Mouse (Mus musculus) CH12F3 (cell line): ENCODE results near the gene S1pr5.
"Not testable (repeated sequence)": the region's sequence is repeated elsewhere in the genome, so short reads cannot be mapped to it uniquely, and the experiment has no call there.

ENCODE experiments used
- in situ Hi-C: fragments of 300-500 bp; cut with MboI; formaldehyde crosslinking; loops from 2 replicates; pipeline ENCODE4 v1.14.3; 2020; ENCODE audit warnings: low sequenced_read_pairs

The S1pr5 gene

GRCm38 (mm10) chr9:21210821-21211220 lies 37.4 kb downstream of the S1pr5 start:
- in situ Hi-C loops: no loop called here

- in situ Hi-C loops: no loop called here
These were observed 39.6 kb downstream of the S1pr5 start for GRCm38 (mm10) chr9:21208626-21209025.

- in situ Hi-C loops: no loop called here
These were observed 41.4 kb downstream of the S1pr5 start for GRCm38 (mm10) chr9:21206848-21207247.

GRCm38 (mm10) chr9:21204528-21205272 lies 43.5 kb downstream of the S1pr5 start:
- in situ Hi-C loops: no loop called here

- in situ Hi-C loops: no loop called here
These were observed 44.1 kb downstream of the S1pr5 start for GRCm38 (mm10) chr9:21204156-21204527.

- in situ Hi-C loops: no loop called here
These were observed 49.3 kb downstream of the S1pr5 start for GRCm38 (mm10) chr9:21198960-21199359.

- in situ Hi-C loops: no loop called here
These were observed 50.3 kb downstream of the S1pr5 start for GRCm38 (mm10) chr9:21197981-21198380.

- in situ Hi-C loops: no loop called here
These were observed 51.5 kb downstream of the S1pr5 start for GRCm38 (mm10) chr9:21196521-21197433.

- in situ Hi-C loops: not testable (repeated sequence)
These were observed 52.3 kb downstream of the S1pr5 start for GRCm38 (mm10) chr9:21195736-21196505.

- in situ Hi-C loops: no loop called here
These were observed 53.3 kb downstream of the S1pr5 start for GRCm38 (mm10) chr9:21194787-21195493.

GRCm38 (mm10) chr9:21193786-21194185 lies 54.5 kb downstream of the S1pr5 start:
- in situ Hi-C loops: no loop called here
